Mouse (Mus musculus): ENCODE results near the gene Lck. TPM values are rescaled to one million over a fixed set of nuclear protein-coding genes. Genes with fewer than 3 reads are reported as not detected.

Lck gene
- total and polyA plus RNA-seq, 3 experiments = 2.7 to 6.9 TPM; not detected in 1

DNA sequence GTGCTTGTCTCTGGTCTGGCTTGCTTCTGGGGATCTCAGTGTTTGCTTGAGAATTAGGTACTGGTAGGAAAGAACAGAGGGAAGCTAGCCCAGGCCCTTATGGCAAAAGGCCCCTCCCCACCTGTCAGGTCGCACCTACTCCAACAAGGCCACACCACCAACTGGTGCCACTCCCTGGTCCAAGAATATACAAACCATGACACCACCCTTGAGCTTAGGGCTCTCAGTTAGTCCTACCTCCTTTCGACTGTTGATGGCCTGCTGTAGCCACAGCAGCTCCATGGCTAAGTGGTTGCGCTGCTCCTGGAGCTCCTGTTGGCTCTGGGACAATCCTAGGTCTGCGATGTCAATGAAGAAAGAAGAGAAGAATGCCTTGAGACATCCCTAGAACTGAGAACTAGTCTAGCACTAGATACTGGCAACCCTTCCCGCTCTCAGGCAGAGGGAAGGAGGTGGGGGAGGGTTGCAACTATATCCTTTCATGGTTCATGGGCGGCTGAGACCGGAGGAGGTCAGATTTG is 43.7 kb upstream of the Lck start:
- no peaks in the 10 kb centered on the region; a peak in 2 of 4 replicates for H3K36me3 ChIP-seq (ENCODE audit: control insufficient read depth in 1 of 2, insufficient read depth in 2 of 2, low read length in 2 of 2)
- DNase-seq (ENCODE audit: low read depth, low spot score) = no peak
- H3K27me3 ChIP-seq (ENCODE audit: control insufficient read depth in 1 of 2, insufficient read depth in 2 of 2, low read length in 2 of 2) = no peaks in the 10 kb centered on the region
- H3K9me3 ChIP-seq (replicated peaks; ENCODE audit: insufficient read depth, low read length) = no peaks in the 10 kb centered on the region
- H3K9ac ChIP-seq (ENCODE audit: control insufficient read depth, low read depth, low read length, poor library complexity, severe bottlenecking) = no peak overlapping the region
- TF ChIP-seq CHD1 (IDR thresholded peaks at IDR 0.05; ENCODE audit: low read depth, low read length) = no peak
- no peak for TF ChIP-seq MAX (IDR thresholded peaks at IDR 0.05; ENCODE audit: low read length)
- 0 out of 2 replicates have a peak, but pooled peaks have one; percentile 31 for TF ChIP-seq POLR2AphosphoS2 (IDR thresholded peaks at IDR 0.05; ENCODE audit: low read length)
- no peaks in the 10 kb centered on the region for H3K4me1 ChIP-seq (ENCODE audit: control insufficient read depth in 1 of 2, insufficient read depth in 2 of 2, low read length in 2 of 2)
- H3K4me3 ChIP-seq (ENCODE audit: control insufficient read depth in 1 of 2, insufficient read depth in 1 of 2, low read depth in 2 of 2, low read length in 2 of 2) = no peak overlapping the region
- peaks cover 4% of the 10 kb centered on the region; the same call in 1 of the 2 replicates for H3K79me2 ChIP-seq (ENCODE audit: control insufficient read depth, insufficient read depth, low read length, poor library complexity)
- H3K27ac ChIP-seq (ENCODE audit: control insufficient read depth, low read depth, low read length) = no peak overlapping the region

DNA sequence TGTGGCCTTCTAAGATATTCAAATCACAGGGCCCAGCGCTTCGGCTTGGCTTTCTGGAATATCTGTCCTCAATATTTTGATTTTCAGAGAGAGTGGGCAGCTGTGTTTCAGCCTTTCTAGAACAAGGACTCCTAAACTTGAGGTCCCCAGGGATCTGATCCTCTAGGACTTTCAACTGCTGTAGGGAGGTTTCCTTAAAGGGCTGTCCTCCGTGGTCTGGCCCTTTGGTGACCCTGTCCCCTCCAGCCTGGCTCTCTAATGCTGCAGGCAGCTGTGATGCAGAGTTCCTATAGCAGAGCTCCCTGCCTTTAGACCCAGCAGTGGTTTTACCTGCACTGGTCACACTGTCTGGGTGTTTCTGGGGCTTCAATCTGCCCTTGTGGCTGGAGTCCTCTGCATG is 43.2 kb upstream of the Lck start:
- peaks cover 4% of the 10 kb centered on the region; the same call in 1 of the 2 replicates for H3K79me2 ChIP-seq (ENCODE audit: control insufficient read depth, insufficient read depth, low read length, poor library complexity)
- no peak overlapping the region for H3K27ac ChIP-seq (ENCODE audit: control insufficient read depth, low read depth, low read length)
- no peaks in the 10 kb centered on the region for H3K9me3 ChIP-seq (replicated peaks; ENCODE audit: insufficient read depth, low read length)
- H3K27me3 ChIP-seq (ENCODE audit: control insufficient read depth in 1 of 2, insufficient read depth in 2 of 2, low read length in 2 of 2) = no peaks in the 10 kb centered on the region
- DNase-seq (ENCODE audit: low read depth, low spot score) = no peak
- H3K4me1 ChIP-seq (ENCODE audit: control insufficient read depth in 1 of 2, insufficient read depth in 2 of 2, low read length in 2 of 2) = no peaks in the 10 kb centered on the region
- H3K4me3 ChIP-seq (ENCODE audit: control insufficient read depth in 1 of 2, insufficient read depth in 1 of 2, low read depth in 2 of 2, low read length in 2 of 2) = no peak overlapping the region
- H3K9ac ChIP-seq (ENCODE audit: control insufficient read depth, low read depth, low read length, poor library complexity, severe bottlenecking) = no peak overlapping the region
- no peaks in the 10 kb centered on the region; a peak in 2 of 4 replicates for H3K36me3 ChIP-seq (ENCODE audit: control insufficient read depth in 1 of 2, insufficient read depth in 2 of 2, low read length in 2 of 2)
- TF ChIP-seq CHD2 (IDR thresholded peaks at IDR 0.05; ENCODE audit: low read length) = no peak
- TF ChIP-seq E2F4 (IDR thresholded peaks at IDR 0.05; ENCODE audit: borderline replicate concordance, low read depth, low read length) = no peak

DNA sequence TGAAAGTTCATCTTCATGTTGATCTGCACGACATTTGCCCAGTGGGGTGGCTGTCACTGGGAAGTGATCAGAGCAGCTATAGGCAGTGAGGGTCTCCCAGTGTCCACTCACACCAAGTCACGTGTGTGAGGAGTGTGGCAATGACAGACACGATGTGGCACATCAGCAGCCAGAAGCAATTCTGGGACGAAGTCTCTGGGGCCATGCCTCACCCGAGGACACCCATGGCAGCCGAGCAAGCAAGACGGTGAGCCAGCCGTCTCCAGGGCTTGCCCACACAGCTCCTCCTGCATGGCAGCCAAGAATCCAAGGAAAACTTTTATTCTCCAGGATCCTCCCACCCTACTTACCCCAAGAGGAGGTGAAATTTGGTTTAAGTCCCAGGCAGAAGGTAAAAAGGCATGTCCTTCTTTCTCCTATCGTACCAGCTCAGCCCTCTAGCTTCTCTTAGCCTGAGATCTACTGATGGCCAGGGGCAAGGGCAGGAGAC is 42.4 kb upstream of the Lck start:
- no peak for DNase-seq (ENCODE audit: low read depth, low spot score)
- H3K79me2 ChIP-seq (ENCODE audit: control insufficient read depth, insufficient read depth, low read length, poor library complexity) = peaks cover 4% of the 10 kb centered on the region; the same call in 1 of the 2 replicates
- H3K4me1 ChIP-seq (ENCODE audit: control insufficient read depth in 1 of 2, insufficient read depth in 2 of 2, low read length in 2 of 2) = no peaks in the 10 kb centered on the region
- H3K27me3 ChIP-seq (ENCODE audit: control insufficient read depth in 1 of 2, insufficient read depth in 2 of 2, low read length in 2 of 2) = no peaks in the 10 kb centered on the region
- no peaks in the 10 kb centered on the region; a peak in 2 of 4 replicates for H3K36me3 ChIP-seq (ENCODE audit: control insufficient read depth in 1 of 2, insufficient read depth in 2 of 2, low read length in 2 of 2)
- H3K9ac ChIP-seq (ENCODE audit: control insufficient read depth, low read depth, low read length, poor library complexity, severe bottlenecking) = no peak overlapping the region
- H3K27ac ChIP-seq (ENCODE audit: control insufficient read depth, low read depth, low read length) = no peak overlapping the region
- H3K4me3 ChIP-seq (ENCODE audit: control insufficient read depth in 1 of 2, insufficient read depth in 1 of 2, low read depth in 2 of 2, low read length in 2 of 2) = no peak overlapping the region
- no peaks in the 10 kb centered on the region for H3K9me3 ChIP-seq (replicated peaks; ENCODE audit: insufficient read depth, low read length)
- TF ChIP-seq MYB (IDR thresholded peaks at IDR 0.05; ENCODE audit: low read depth, low read length) (no peak), TBP (IDR thresholded peaks at IDR 0.05; ENCODE audit: low read depth, low read length) (no peak), MAX (IDR thresholded peaks at IDR 0.05; ENCODE audit: low read length) (no peak), HCFC1 (IDR thresholded peaks at IDR 0.05; ENCODE audit: low read depth, low read length) (no peak), GABPA (IDR thresholded peaks at IDR 0.05; ENCODE audit: low read depth, low read length) (no peak)
